ENCODE assay signal across 8 mouse cellular contexts in the genomic region with DNA sequence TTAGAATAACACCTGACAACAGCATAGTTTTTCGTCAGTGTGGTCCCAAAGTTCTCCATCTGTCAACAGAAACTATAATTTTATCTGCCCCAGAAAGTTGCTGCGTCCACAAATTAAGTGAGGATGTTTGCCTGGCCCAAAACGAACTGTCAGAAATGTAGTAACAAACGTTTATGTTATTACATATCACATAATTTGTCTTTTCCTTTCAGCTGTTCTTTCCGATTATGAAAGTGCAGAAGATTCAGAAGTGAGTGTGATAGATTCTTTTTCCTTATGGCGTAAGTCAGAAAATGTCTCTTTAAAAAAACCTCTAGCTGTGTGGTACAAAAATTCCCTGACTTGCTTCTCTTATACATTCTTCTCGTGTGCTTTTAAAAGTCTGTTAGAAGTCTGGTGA. TPM values are rescaled to one million over a fixed set of nuclear protein-coding genes. Genes with fewer than 3 reads are reported as not detected.
A peak's percentile ranks its signal among the peaks of the same experiment; 100 is the strongest.
DNase-seq lines count a peak whose midpoint lies in the region; ATAC-seq lines count a peak whose summit lies in the region.

No protein-coding gene starts in this region.

- H3K4me2 ChIP-seq in kidney, embryonic 14.5 days (replicated peaks; ENCODE audit: low read depth, low read length), result peak overlapping the region; percentile 81
- H3K4me2 ChIP-seq in hindbrain, embryonic 15.5 days, result peak overlapping the region; percentile 77
- H3K4me2 ChIP-seq in midbrain, embryonic 14.5 days (ENCODE audit: low read length), result peak overlapping the region; percentile 82

- H3K36me3 ChIP-seq in kidney, embryonic 14.5 days (ENCODE audit: control insufficient read depth, insufficient read depth, low read length), result peaks cover 64% of the 10 kb centered on the region
- H3K36me3 ChIP-seq in hindbrain, embryonic 15.5 days, result peaks cover 36% of the 10 kb centered on the region
- peaks cover 60% of the 10 kb centered on the region for H3K36me3 ChIP-seq in midbrain, embryonic 14.5 days (ENCODE audit: control insufficient read depth, insufficient read depth, low read length)

- H3K27ac ChIP-seq in kidney, embryonic 14.5 days (ENCODE audit: low read depth, low read length), result peak overlapping the region; percentile 98; the same call in 1 of the 2 replicates
- H3K27ac ChIP-seq in brown adipose tissue, adult 24 weeks (replicated peaks; ENCODE audit: low read depth, low read length), result no peak overlapping the region
- H3K27ac ChIP-seq in hindbrain, embryonic 15.5 days (replicated peaks), result peak overlapping the region; percentile 98
- no peak overlapping the region; the same call in 1 of the 2 replicates for H3K27ac ChIP-seq in midbrain, embryonic 14.5 days (replicated peaks; ENCODE audit: low read depth, low read length)

- H3K4me3 ChIP-seq in kidney, embryonic 14.5 days (ENCODE audit: low read length), result peak overlapping the region; percentile 92
- H3K4me3 ChIP-seq in brown adipose tissue, adult 24 weeks (ENCODE audit: insufficient read depth, low read depth, low read length), result peak overlapping the region; percentile 84
- H3K4me3 ChIP-seq in hindbrain, embryonic 15.5 days, result peak overlapping the region; percentile 79
- H3K4me3 ChIP-seq in midbrain, embryonic 14.5 days (replicated peaks; ENCODE audit: low read depth, low read length), result peak overlapping the region; percentile 81

- peaks cover 12% of the 10 kb centered on the region for H3K4me1 ChIP-seq in kidney, embryonic 14.5 days (ENCODE audit: control insufficient read depth, insufficient read depth, low read length)
- H3K4me1 ChIP-seq in brown adipose tissue, adult 24 weeks (ENCODE audit: control insufficient read depth, insufficient read depth, insufficient read length, low read length), result no peaks in the 10 kb centered on the region
- peaks cover 26% of the 10 kb centered on the region for H3K4me1 ChIP-seq in hindbrain, embryonic 15.5 days (replicated peaks)
- peaks cover 14% of the 10 kb centered on the region for H3K4me1 ChIP-seq in midbrain, embryonic 14.5 days (ENCODE audit: control insufficient read depth, insufficient read depth, low read length)

- peak overlapping the region; percentile 93 for H3K9ac ChIP-seq in kidney, embryonic 14.5 days (ENCODE audit: low read depth, low read length)
- peak overlapping the region; percentile 95 for H3K9ac ChIP-seq in hindbrain, embryonic 15.5 days
- peak overlapping the region; percentile 94 for H3K9ac ChIP-seq in midbrain, embryonic 14.5 days (replicated peaks; ENCODE audit: low read length)

- WGBS in kidney, embryonic 14.5 days, result 69% methylated on average over 7 of the region's 7 CpGs
- 79% methylated on average over 7 of the region's 7 CpGs for WGBS in hindbrain, embryonic 15.5 days
- WGBS in midbrain, embryonic 14.5 days, result 81% methylated on average over 7 of the region's 7 CpGs

- ATAC-seq in kidney, embryonic 14.5 days (ENCODE audit: low FRiP score, low TSS enrichment), result no peak
- ATAC-seq in hindbrain, embryonic 15.5 days (ENCODE audit: low FRiP score, low read depth), result no peak
- ATAC-seq in midbrain, embryonic 14.5 days (ENCODE audit: low FRiP score, low TSS enrichment), result no peak

- no peaks in the 10 kb centered on the region for H3K27me3 ChIP-seq in kidney, embryonic 14.5 days (ENCODE audit: control insufficient read depth, insufficient read depth, low read length)
- no peaks in the 10 kb centered on the region for H3K27me3 ChIP-seq in hindbrain, embryonic 15.5 days
- H3K27me3 ChIP-seq in midbrain, embryonic 14.5 days (ENCODE audit: control insufficient read depth, insufficient read depth, low read length), result no peaks in the 10 kb centered on the region

- H3K9me3 ChIP-seq in kidney, embryonic 14.5 days (ENCODE audit: control insufficient read depth, low read length), result no peaks in the 10 kb centered on the region
- H3K9me3 ChIP-seq in hindbrain, embryonic 15.5 days, result no peaks in the 10 kb centered on the region
- H3K9me3 ChIP-seq in midbrain, embryonic 14.5 days (ENCODE audit: control insufficient read depth, low read length), result no peaks in the 10 kb centered on the region

- no peak for DNase-seq in kidney, adult 8-10 months
- DNase-seq in midbrain, embryonic 14.5 days, result no peak
- DNase-seq in right cerebral cortex, postnatal 14 days, result no peak
- DNase-seq in urinary bladder, postnatal 36 days (ENCODE audit: low spot score in 2 of 2), result no peak
- no peak for DNase-seq in urinary bladder, postnatal 14 days (ENCODE audit: low spot score)

RNA-seq across cellular contexts. Expression of a gene that starts 6.0 kb away (rescaled TPM):
- 28.1 and 43.1 TPM in 2 replicates for polyA plus RNA-seq in kidney, embryonic 14.5 days (2014; fragmentation: Nextera tagmentation; extraction: Ambion mirVana)
- 9.2 and 16.9 TPM in 2 replicates for polyA plus RNA-seq in brown adipose tissue, adult 24 weeks (2012; ENCODE audit: insufficient read depth, insufficient read length, missing spikeins)
- polyA plus RNA-seq in hindbrain, embryonic 15.5 days (2015; fragmentation: Nextera tagmentation; extraction: Ambion mirVana), result 49.4 and 54.2 TPM in 2 replicates
- polyA plus RNA-seq in midbrain, embryonic 14.5 days (2014; fragmentation: Nextera tagmentation; extraction: Ambion mirVana), result 46.6 and 57.3 TPM in 2 replicates

RNA-seq across cellular contexts. Expression of a gene that starts 15.4 kb away (rescaled TPM):
- polyA plus RNA-seq in kidney, embryonic 14.5 days (2014; fragmentation: Nextera tagmentation; extraction: Ambion mirVana), result 21.6 and 33.7 TPM in 2 replicates
- polyA plus RNA-seq in brown adipose tissue, adult 24 weeks (2012; ENCODE audit: insufficient read depth, insufficient read length, missing spikeins), result 36.3 and 40.8 TPM in 2 replicates
- polyA plus RNA-seq in hindbrain, embryonic 15.5 days (2015; fragmentation: Nextera tagmentation; extraction: Ambion mirVana), result 31.7 and 33.1 TPM in 2 replicates
- 25.0 and 35.9 TPM in 2 replicates for polyA plus RNA-seq in midbrain, embryonic 14.5 days (2014; fragmentation: Nextera tagmentation; extraction: Ambion mirVana)

RNA-seq across cellular contexts. Expression of a gene that starts 25.9 kb away (rescaled TPM):
- polyA plus RNA-seq in kidney, embryonic 14.5 days (2014; fragmentation: Nextera tagmentation; extraction: Ambion mirVana), result 1.6 and 2.4 TPM in 2 replicates
- polyA plus RNA-seq in brown adipose tissue, adult 24 weeks (2012; ENCODE audit: insufficient read depth, insufficient read length, missing spikeins), result 0.40 TPM in 1 of 2 replicates, not detected in the other
- polyA plus RNA-seq in hindbrain, embryonic 15.5 days (2015; fragmentation: Nextera tagmentation; extraction: Ambion mirVana), result 10.5 and 13.1 TPM in 2 replicates
- 8.8 and 9.6 TPM in 2 replicates for polyA plus RNA-seq in midbrain, embryonic 14.5 days (2014; fragmentation: Nextera tagmentation; extraction: Ambion mirVana)

RNA-seq across cellular contexts. Expression of a gene that starts 35.6 kb away (rescaled TPM):
- polyA plus RNA-seq in kidney, embryonic 14.5 days (2014; fragmentation: Nextera tagmentation; extraction: Ambion mirVana), result 1.6 and 2.6 TPM in 2 replicates
- 78.3 and 90.9 TPM in 2 replicates for polyA plus RNA-seq in brown adipose tissue, adult 24 weeks (2012; ENCODE audit: insufficient read depth, insufficient read length, missing spikeins)
- 3.9 and 4.3 TPM in 2 replicates for polyA plus RNA-seq in hindbrain, embryonic 15.5 days (2015; fragmentation: Nextera tagmentation; extraction: Ambion mirVana)
- 3.0 TPM in 2 replicates for polyA plus RNA-seq in midbrain, embryonic 14.5 days (2014; fragmentation: Nextera tagmentation; extraction: Ambion mirVana)

RNA-seq across cellular contexts. Expression of a gene that starts 52.8 kb away (rescaled TPM):
- polyA plus RNA-seq in kidney, embryonic 14.5 days (2014; fragmentation: Nextera tagmentation; extraction: Ambion mirVana), result 6.5 and 6.7 TPM in 2 replicates
- polyA plus RNA-seq in brown adipose tissue, adult 24 weeks (2012; ENCODE audit: insufficient read depth, insufficient read length, missing spikeins), result 5.2 and 5.8 TPM in 2 replicates
- 4.4 and 4.5 TPM in 2 replicates for polyA plus RNA-seq in hindbrain, embryonic 15.5 days (2015; fragmentation: Nextera tagmentation; extraction: Ambion mirVana)
- polyA plus RNA-seq in midbrain, embryonic 14.5 days (2014; fragmentation: Nextera tagmentation; extraction: Ambion mirVana), result 5.4 and 6.1 TPM in 2 replicates

Comparison
In these comparisons a context has a peak if more than half of its experiments do, and no peak if none do; other contexts are left out.
1. H3K27ac ChIP-seq: peak in kidney, embryonic 14.5 days (single experiment) and hindbrain, embryonic 15.5 days (single experiment); none in brown adipose tissue, adult 24 weeks (single experiment) and midbrain, embryonic 14.5 days (single experiment).
2. Peak in every context shown above with its lines, with median percentiles within 50 percentile points of each other: H3K4me2 ChIP-seq, H3K4me3 ChIP-seq and H3K9ac ChIP-seq.